Mouse (Mus musculus): ENCODE measurements at regions not wholly inside any gene's neighbourhood (a gene's known extent, or its start where the extent isn't known, plus 50 kb on each side); places are given as distances from the start of the nearest gene placed in this dataset.

DNA sequence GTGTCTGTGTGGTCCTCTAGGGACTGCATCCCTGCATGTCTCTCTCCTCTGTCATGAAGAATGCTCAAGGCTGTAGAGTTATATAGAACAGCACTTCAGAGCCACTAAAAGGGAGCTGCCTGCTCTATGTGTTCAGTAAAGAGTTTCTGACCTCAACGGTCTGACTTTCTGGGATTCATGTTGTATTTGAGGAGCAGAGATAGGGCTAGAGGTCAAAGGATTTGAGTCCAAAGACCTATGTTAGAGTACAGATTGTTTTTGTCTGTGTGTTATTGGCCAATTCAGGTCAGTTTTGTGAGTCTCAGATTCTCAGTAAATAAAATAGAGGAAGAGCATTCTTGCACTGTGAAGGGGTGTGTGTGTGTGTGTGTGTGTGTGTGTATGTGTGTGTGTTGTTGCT is 90.0 kb upstream of the Bcl6 start:
- WGBS, result 73% methylated on average over 1 of the region's 1 CpGs
- Histone ChIP-seq H3K36me3 (ENCODE audit: insufficient read depth, low read length) (no peaks in the 10 kb centered on the region), H3K4me1 (ENCODE audit: insufficient read depth, low read length) (no peaks in the 10 kb centered on the region), H3K9me3 (ENCODE audit: low read length) (no peaks in the 10 kb centered on the region), H3K27me3 (ENCODE audit: insufficient read depth, low read length) (no peaks in the 10 kb centered on the region), H3K9ac (replicated peaks; ENCODE audit: low read length) (no peak overlapping the region), H3K27ac (ENCODE audit: low read length) (no peak overlapping the region), H3K4me2 (replicated peaks; ENCODE audit: low read depth, low read length) (no peak overlapping the region), H3K4me3 (ENCODE audit: low read length) (no peak overlapping the region)
- no peak for ATAC-seq (ENCODE audit: low FRiP score, low TSS enrichment)

DNA sequence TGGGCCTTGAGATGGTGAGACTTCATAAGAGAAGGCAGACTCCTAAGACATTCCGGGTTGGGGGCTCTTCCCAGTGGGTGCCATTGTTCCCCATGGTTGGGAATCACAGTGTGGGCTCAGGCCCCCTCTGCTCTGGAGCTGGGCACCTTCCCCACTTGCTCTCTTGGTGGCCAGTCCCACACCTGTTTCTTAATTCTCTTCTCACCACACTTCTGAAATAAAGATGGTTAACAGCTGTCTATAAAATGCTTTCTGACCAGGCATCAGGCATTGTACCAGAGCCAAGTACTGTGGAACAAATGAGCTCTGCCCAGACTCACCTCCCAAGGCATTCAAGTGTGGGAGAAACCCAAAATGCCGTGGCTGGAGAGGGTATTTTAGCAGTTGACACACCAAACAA is 88.8 kb upstream of the Bcl6 start:
- no peak overlapping the region for H3K4me2 ChIP-seq (replicated peaks; ENCODE audit: low read depth, low read length)
- no peak overlapping the region for H3K9ac ChIP-seq (replicated peaks; ENCODE audit: low read length)
- no peak overlapping the region for H3K27ac ChIP-seq (ENCODE audit: low read length)
- H3K27me3 ChIP-seq (ENCODE audit: insufficient read depth, low read length), result no peaks in the 10 kb centered on the region
- H3K4me3 ChIP-seq (ENCODE audit: low read length), result no peak overlapping the region
- H3K36me3 ChIP-seq (ENCODE audit: insufficient read depth, low read length), result no peaks in the 10 kb centered on the region
- no peak for ATAC-seq (ENCODE audit: low FRiP score, low TSS enrichment)
- 68% methylated on average over 2 of the region's 2 CpGs for WGBS
- H3K4me1 ChIP-seq (ENCODE audit: insufficient read depth, low read length), result no peaks in the 10 kb centered on the region
- no peaks in the 10 kb centered on the region for H3K9me3 ChIP-seq (ENCODE audit: low read length)

DNA sequence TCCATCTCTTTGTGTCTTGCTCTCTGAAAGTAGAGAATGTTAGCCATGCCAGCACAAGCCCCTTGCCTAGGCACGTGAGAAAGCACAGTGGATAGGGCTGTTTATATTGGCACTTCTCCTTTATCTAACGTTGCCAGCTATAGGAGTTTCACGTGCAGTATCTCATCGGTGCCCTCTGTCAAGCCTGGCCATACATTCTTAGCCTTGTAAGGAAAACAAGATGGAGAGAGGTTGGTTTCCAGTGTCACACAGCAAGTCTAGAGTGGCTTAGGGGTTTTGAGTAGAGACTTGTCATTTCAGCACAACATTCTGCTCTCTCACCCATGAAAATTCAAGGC is 88.1 kb upstream of the Bcl6 start:
- H3K4me1 ChIP-seq (ENCODE audit: insufficient read depth, low read length), result no peaks in the 10 kb centered on the region
- ATAC-seq (ENCODE audit: low FRiP score, low TSS enrichment), result no peak
- H3K36me3 ChIP-seq (ENCODE audit: insufficient read depth, low read length), result no peaks in the 10 kb centered on the region
- H3K9ac ChIP-seq (replicated peaks; ENCODE audit: low read length), result no peak overlapping the region
- no peak overlapping the region for H3K4me3 ChIP-seq (ENCODE audit: low read length)
- WGBS, result 83% methylated on average over 4 of the region's 4 CpGs
- no peak overlapping the region for H3K4me2 ChIP-seq (replicated peaks; ENCODE audit: low read depth, low read length)
- H3K27ac ChIP-seq (ENCODE audit: low read length), result no peak overlapping the region
- H3K27me3 ChIP-seq (ENCODE audit: insufficient read depth, low read length), result no peaks in the 10 kb centered on the region
- no peaks in the 10 kb centered on the region for H3K9me3 ChIP-seq (ENCODE audit: low read length)

DNA sequence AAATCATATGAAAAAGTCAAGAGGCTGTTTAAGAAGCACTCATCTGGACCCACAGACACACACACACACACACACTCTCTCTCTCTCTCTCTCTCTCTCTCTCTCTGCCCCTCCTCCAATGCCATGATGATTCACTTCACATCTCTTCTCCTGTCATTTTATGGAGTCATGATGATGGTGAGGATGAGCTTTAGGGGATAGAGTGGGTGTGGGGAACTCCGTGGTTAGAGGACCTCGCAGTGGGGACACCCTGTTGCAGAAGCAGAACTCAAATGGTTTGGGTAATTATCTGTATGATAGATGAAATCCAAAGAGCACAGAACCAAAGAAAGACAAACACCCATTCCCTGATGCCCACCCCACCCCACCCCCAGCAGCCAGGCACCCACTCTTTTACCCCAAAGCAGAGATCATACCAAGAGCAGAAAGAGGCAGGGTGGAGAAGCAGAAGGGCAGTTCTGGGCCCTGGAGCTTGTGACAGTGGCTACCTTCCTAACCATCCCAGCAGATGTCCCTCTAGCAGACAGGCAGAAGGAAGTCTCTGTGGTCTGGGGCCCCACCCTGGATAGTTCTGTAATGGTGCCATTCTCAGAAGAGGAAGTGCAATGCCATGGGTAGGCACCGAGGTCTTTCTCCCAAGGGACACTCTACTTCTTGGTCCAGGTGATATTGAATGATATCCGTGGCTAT is 87.6 kb upstream of the Bcl6 start:
- no peaks in the 10 kb centered on the region for H3K27me3 ChIP-seq (ENCODE audit: insufficient read depth, low read length)
- H3K27ac ChIP-seq (ENCODE audit: low read length), result no peak overlapping the region
- 92% methylated on average over 4 of the region's 4 CpGs for WGBS
- H3K4me2 ChIP-seq (replicated peaks; ENCODE audit: low read depth, low read length), result no peak overlapping the region
- H3K4me1 ChIP-seq (ENCODE audit: insufficient read depth, low read length), result no peaks in the 10 kb centered on the region
- no peaks in the 10 kb centered on the region for H3K9me3 ChIP-seq (ENCODE audit: low read length)
- no peaks in the 10 kb centered on the region for H3K36me3 ChIP-seq (ENCODE audit: insufficient read depth, low read length)
- H3K9ac ChIP-seq (replicated peaks; ENCODE audit: low read length), result no peak overlapping the region
- H3K4me3 ChIP-seq (ENCODE audit: low read length), result no peak overlapping the region
- no peak for ATAC-seq (ENCODE audit: low FRiP score, low TSS enrichment)

DNA sequence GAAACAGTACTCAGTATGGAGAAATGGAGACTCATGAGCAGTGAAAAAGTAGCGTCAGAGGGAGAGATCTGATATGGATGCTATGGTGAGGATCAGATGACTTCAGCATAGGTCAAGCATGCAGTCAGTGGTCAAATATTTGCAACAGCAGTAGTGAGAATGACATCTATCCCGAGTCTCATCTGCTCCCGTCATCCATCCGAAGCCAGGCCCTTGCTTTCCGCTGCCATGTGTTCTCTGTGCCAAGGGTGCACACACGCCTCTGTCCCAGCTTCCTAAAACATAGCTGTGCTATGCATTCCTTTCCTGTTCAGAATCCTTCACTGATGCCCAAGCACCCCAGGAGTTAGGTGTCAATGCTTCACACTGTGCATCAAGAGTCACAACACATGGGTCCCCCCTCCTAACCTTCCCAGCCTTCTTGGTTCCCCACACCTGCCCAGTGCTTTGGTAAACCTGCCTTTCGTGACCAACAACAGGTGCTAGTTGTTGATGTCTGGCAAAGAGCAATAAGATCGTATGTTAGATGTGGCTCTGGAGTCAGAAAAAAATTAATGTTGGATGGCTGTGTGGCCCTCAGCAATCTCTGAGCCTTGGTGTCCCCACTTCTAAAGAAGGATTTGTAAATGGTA is 85.1 kb upstream of the Bcl6 start:
- H3K27me3 ChIP-seq (ENCODE audit: insufficient read depth, low read length), result no peaks in the 10 kb centered on the region
- no peak overlapping the region for H3K9ac ChIP-seq (replicated peaks; ENCODE audit: low read length)
- H3K4me3 ChIP-seq (ENCODE audit: low read length), result no peak overlapping the region
- ATAC-seq (ENCODE audit: low FRiP score, low TSS enrichment), result no peak
- 76% methylated on average over 8 of the region's 8 CpGs for WGBS
- H3K9me3 ChIP-seq (ENCODE audit: low read length), result no peaks in the 10 kb centered on the region
- no peaks in the 10 kb centered on the region for H3K4me1 ChIP-seq (ENCODE audit: insufficient read depth, low read length)
- no peak overlapping the region for H3K27ac ChIP-seq (ENCODE audit: low read length)
- no peak overlapping the region for H3K4me2 ChIP-seq (replicated peaks; ENCODE audit: low read depth, low read length)
- H3K36me3 ChIP-seq (ENCODE audit: insufficient read depth, low read length), result no peaks in the 10 kb centered on the region

DNA sequence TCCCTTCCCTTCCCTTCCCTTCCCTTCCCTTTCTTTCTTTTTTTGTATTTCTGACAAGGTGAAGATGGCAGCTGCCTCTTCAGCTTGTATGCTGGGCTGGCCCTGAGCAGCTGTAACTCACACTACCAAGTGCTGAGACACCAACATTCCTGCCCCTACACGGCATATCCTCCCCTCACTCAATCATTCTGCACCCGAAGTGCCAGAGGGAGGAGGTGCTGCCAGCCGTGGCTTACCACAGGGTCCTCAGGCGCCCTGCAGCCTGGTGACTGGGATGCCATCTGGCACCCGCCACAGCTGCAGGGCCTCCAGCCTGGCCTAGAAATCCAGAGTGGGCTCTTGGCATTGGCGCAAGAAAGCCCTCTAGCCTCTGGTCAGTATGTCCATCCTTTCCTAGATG is 84.4 kb upstream of the Bcl6 start:
- H3K36me3 ChIP-seq (ENCODE audit: insufficient read depth, low read length), result no peaks in the 10 kb centered on the region
- H3K27me3 ChIP-seq (ENCODE audit: insufficient read depth, low read length), result no peaks in the 10 kb centered on the region
- H3K4me2 ChIP-seq (replicated peaks; ENCODE audit: low read depth, low read length), result no peak overlapping the region
- H3K9ac ChIP-seq (replicated peaks; ENCODE audit: low read length), result no peak overlapping the region
- no peaks in the 10 kb centered on the region for H3K4me1 ChIP-seq (ENCODE audit: insufficient read depth, low read length)
- H3K4me3 ChIP-seq (ENCODE audit: low read length), result no peak overlapping the region
- 65% methylated on average over 6 of the region's 6 CpGs for WGBS
- 0 out of 2 replicates have a peak, but pooled peaks have one; percentile 69 for ATAC-seq (ENCODE audit: low FRiP score, low TSS enrichment)
- no peak overlapping the region for H3K27ac ChIP-seq (ENCODE audit: low read length)
- H3K9me3 ChIP-seq (ENCODE audit: low read length), result no peaks in the 10 kb centered on the region

DNA sequence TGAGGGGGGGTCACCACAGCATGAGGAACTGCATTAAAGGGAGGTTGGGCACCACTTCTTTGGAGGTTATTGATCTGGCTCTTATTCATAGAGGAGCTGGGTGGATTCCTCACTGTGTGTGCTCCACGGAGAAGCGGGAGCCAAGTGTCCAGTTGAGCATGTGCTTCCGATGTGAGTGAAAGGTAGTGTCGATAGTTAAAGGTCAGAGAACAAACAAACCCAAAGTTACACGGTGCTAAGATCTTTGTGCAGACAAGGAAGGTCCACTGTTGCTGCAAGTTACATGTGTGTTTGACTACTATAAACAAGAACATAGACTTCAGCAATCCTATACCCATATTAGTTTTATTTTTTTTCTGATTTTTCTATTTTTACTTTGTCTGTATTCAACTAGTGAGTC is 80.8 kb upstream of the Bcl6 start:
- Histone ChIP-seq H3K27me3 (ENCODE audit: insufficient read depth, low read length) (no peaks in the 10 kb centered on the region), H3K36me3 (ENCODE audit: insufficient read depth, low read length) (no peaks in the 10 kb centered on the region), H3K4me3 (ENCODE audit: low read length) (no peak overlapping the region), H3K9ac (replicated peaks; ENCODE audit: low read length) (no peak overlapping the region), H3K27ac (ENCODE audit: low read length) (no peak overlapping the region), H3K9me3 (ENCODE audit: low read length) (no peaks in the 10 kb centered on the region), H3K4me1 (ENCODE audit: insufficient read depth, low read length) (no peaks in the 10 kb centered on the region), H3K4me2 (replicated peaks; ENCODE audit: low read depth, low read length) (no peak overlapping the region)
- 84% methylated on average over 5 of the region's 5 CpGs for WGBS
- no peak for ATAC-seq (ENCODE audit: low FRiP score, low TSS enrichment)

DNA sequence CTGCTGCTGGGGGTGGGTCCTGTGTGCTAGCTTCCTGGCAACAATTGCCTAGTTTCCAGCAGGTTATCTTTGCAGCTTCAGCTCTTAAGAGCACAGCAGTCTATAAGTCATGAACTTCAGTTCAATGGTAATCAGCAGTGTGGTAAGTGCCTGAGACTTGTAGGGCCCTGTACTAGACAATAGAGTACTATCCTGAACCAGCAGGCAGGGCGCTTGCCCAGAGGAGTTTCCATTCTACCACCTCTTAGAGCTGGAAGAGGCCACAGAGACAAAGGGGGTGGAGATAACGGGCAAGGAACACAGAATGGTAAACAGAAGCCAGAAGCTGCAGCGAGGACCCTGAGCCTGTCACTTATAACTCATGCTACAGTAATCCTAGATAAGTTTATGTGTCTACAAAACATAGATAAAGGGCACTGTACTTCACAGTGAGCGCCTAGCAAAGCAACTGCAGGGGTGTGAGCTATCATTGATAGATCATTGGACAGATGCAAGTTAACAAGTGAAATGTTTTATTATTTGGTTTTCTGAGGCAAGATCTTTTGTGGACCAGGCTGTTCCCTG is 79.7 kb upstream of the Bcl6 start:
- WGBS, result 71% methylated on average over 4 of the region's 4 CpGs
- no peak for ATAC-seq (ENCODE audit: low FRiP score, low TSS enrichment)
- no peaks in the 10 kb centered on the region for H3K4me1 ChIP-seq (ENCODE audit: insufficient read depth, low read length)

DNA sequence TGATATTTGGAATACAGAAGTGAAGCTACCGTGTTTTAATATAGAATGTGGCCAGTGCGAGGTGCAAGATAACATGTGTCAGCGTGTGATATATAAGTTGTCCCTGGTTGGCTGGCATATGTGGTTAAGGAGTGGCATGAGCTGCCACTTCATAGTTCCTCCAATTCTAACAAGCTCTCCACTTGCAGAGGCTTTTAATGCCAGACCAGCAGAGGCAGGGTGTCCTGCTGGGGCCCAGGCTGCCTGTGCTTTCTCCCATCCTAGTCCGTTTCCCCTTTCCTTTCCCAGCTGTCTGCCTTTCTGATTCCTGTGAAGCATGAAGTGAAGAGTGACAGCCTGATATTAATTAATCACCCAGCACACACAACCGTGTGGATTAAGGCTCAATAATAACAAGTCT is 73.7 kb upstream of the Bcl6 start:
- H3K36me3 ChIP-seq (ENCODE audit: insufficient read depth, low read length), result no peaks in the 10 kb centered on the region
- no peak overlapping the region for H3K9ac ChIP-seq (replicated peaks; ENCODE audit: low read length)
- H3K4me1 ChIP-seq (ENCODE audit: insufficient read depth, low read length), result peaks cover 20% of the 10 kb centered on the region; the same call in 1 of the 2 replicates
- H3K27ac ChIP-seq (ENCODE audit: low read length), result no peak overlapping the region
- WGBS, result 58% methylated on average over 5 of the region's 5 CpGs
- H3K27me3 ChIP-seq (ENCODE audit: insufficient read depth, low read length), result no peaks in the 10 kb centered on the region
- H3K4me3 ChIP-seq (ENCODE audit: low read length), result no peak overlapping the region
- ATAC-seq (ENCODE audit: low FRiP score, low TSS enrichment), result no peak
- H3K9me3 ChIP-seq (ENCODE audit: low read length), result no peaks in the 10 kb centered on the region
- no peak overlapping the region for H3K4me2 ChIP-seq (replicated peaks; ENCODE audit: low read depth, low read length)

More for the DNA sequence above, 79.7 kb upstream of the Bcl6 start:
- H3K4me3 ChIP-seq (ENCODE audit: low read length), result no peak overlapping the region
- H3K9ac ChIP-seq (replicated peaks; ENCODE audit: low read length), result no peak overlapping the region
- no peaks in the 10 kb centered on the region for H3K36me3 ChIP-seq (ENCODE audit: insufficient read depth, low read length)
- H3K27ac ChIP-seq (ENCODE audit: low read length), result no peak overlapping the region
- no peak overlapping the region for H3K4me2 ChIP-seq (replicated peaks; ENCODE audit: low read depth, low read length)
- no peaks in the 10 kb centered on the region for H3K9me3 ChIP-seq (ENCODE audit: low read length)
- no peaks in the 10 kb centered on the region for H3K27me3 ChIP-seq (ENCODE audit: insufficient read depth, low read length)

DNA sequence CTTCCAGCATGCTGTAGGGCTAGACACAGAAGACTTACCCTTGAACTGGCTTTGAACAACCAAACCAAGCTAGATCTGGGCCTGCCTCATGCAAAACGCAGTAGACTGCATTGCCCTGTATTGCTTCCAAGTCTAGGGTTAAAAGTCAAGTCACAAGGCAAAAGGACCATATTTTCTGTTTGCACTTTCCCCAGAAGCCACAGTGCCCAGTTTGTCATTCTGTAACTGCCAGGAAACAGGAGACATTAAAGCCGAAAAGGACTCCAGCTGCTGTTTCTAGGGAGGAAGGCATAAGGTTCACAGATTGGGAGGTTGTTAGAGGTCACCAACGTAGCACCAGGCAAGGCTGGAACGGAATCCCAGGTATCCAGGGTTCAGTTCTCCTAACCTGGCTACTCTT is 72.8 kb upstream of the Bcl6 start:
- Histone ChIP-seq H3K27me3 (ENCODE audit: insufficient read depth, low read length) (no peaks in the 10 kb centered on the region), H3K36me3 (ENCODE audit: insufficient read depth, low read length) (no peaks in the 10 kb centered on the region), H3K9ac (replicated peaks; ENCODE audit: low read length) (no peak overlapping the region), H3K4me2 (replicated peaks; ENCODE audit: low read depth, low read length) (no peak overlapping the region), H3K9me3 (ENCODE audit: low read length) (no peaks in the 10 kb centered on the region), H3K4me3 (ENCODE audit: low read length) (no peak overlapping the region), H3K4me1 (ENCODE audit: insufficient read depth, low read length) (peaks cover 28% of the 10 kb centered on the region), H3K27ac (ENCODE audit: low read length) (no peak overlapping the region)
- ATAC-seq (ENCODE audit: low FRiP score, low TSS enrichment), result no peak
- WGBS, result 24% methylated on average over 4 of the region's 4 CpGs

Measured in kidney, embryonic 16.5 days (tissue).